Mouse (Mus musculus) layer of hippocampus, postnatal 36 days (tissue): ENCODE measurements around the gene Zic5. TPM values are rescaled to one million over a fixed set of nuclear protein-coding genes. Genes with fewer than 3 reads are reported as not detected.

Source experiments
- DNase-seq, 2 experiments: peaks; one replicate each; pipeline ENCODE4 v3.0.0; 2022
- total RNA-seq, 2 experiments: library from RNA; stranded (reverse); gene quantifications; 2 replicates each; pipeline ENCODE4 v1.2.3; 2021

Gene Zic5
- 1 to 10 TPM; 2.3 to 4.6 TPM for total RNA-seq

- no peak for DNase-seq
Measured at GRCm38 (mm10) chr14:122464763-122465741, at the start of gene Zic5. TSS of gene Zic5 (minus strand) at chr14:122465677.

DNA sequence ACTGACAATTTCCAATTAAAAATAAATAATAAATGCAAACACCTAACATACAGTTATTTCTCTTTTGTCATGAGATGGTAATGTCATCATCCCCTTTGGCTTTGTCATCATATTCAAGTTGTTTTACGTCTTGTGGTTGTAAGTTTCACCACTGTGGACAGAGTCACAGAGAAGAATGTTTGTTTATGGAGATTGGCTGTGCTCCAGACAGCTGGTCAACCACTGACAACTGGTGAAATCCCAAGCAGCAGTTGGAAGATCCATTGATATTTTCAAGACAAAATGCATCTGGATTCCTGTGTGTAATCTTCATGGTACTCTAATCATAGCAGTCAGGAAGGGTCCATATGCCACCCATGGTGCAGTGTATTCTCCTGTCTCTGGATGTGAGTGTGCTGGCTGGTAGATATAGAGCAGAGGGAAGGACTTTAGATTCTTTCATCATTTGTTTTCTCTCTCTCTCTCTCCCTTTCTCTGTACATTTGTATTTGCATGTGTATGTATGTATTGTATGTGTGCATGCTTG is 48.1 kb upstream of the Zic5 start:
- no peak for DNase-seq

- no peak for DNase-seq
Measured at GRCm38 (mm10) chr14:122511519-122511918, 46.0 kb upstream of the Zic5 start.

DNA sequence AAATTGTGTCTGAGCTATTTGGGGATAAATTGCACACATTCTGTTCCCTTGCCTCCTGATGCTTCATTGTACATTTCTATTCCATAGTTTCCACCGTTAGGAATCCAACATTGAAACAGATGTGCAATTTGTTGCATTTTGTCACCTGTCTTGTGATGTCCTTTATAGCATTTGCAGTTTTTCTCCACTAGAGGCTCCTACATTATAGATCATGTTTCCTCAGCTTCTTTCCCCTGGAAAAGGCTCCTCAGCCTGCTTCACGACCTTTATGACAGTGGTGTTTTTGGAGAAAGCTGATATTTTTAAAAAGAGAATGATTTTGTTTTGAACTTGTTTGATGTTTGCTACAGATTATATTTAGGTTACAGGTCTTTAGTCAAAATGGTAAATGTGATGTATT is 43.6 kb upstream of the Zic5 start:
- no peak for DNase-seq

GRCm38 (mm10) chr14:122492015-122492414 is 26.5 kb upstream of the Zic5 start:
- DNase-seq, result no peak

GRCm38 (mm10) chr14:122491521-122491920 is 26.0 kb upstream of the Zic5 start:
- DNase-seq, result no peak

GRCm38 (mm10) chr14:122490441-122491328 is 25.2 kb upstream of the Zic5 start, which contains the start of gene Gm10837:
TSS of gene Gm10837 (plus strand) at chr14:122490586.
- no peak for DNase-seq

- DNase-seq, result no peak
Measured at GRCm38 (mm10) chr14:122489686-122490414, 24.4 kb upstream of the Zic5 start.

DNA sequence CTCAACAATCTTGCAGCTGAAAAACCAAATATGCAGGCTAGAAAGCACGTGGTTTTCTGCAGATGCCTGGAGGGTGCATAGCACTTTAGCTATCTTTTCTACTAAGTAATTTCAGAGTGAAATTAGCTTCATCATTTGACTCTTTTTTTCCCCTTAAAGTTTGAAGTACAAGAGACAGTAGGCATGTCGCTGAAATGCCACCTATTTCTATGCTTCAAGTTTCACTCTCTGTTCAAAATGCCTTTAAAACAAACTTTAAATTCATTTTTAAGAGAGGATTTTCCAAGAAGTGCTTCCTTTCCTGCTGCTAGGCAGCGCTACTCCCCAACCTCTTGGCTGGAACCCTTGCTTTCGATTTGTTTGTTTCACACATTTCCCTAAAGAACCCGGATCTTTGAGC is 23.6 kb upstream of the Zic5 start:
- no peak for DNase-seq

DNA sequence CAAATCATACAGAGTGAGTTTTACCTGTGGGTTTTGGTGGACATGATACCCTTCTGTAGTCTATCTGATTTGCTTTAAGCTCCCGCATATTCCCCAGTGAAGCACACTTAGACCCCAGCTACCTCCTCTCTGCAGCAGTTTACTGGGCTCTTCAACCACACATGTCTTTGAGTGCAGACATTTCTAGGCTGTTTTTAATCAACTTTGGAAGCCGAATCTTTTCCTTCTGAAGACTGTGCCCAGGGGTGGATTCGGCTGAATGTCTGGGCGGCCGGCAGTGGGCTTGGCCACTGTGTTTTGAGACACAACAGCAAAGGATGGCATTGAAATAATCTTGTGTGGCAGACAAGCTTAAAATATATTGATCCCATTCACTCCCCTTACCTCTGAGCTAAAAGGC is 21.9 kb upstream of the Zic5 start:
- no peak for DNase-seq

DNA sequence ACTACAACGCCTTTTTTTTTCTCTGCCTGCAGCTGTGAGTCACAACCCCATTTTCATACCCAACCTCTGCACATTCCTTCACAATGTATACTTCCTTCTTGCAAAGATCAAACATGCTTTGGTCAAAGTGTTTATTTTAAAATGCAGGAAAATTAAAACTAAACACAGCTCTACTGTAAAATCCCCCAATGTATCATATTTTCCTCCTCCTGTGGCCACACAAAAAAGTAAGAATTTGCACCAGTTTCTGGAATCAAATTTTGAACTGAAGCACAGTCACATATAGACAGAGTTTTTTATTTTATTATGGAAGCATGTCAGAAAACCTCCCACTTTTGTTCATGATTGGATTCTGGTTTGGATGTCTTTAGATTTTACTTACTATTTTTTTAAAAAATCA is 21.1 kb upstream of the Zic5 start:
- no peak for DNase-seq

GRCm38 (mm10) chr14:122485635-122486181 is 20.2 kb upstream of the Zic5 start:
- no peak for DNase-seq

- DNase-seq, result no peak
Measured at GRCm38 (mm10) chr14:122484844-122485551, 19.5 kb upstream of the Zic5 start.

GRCm38 (mm10) chr14:122484458-122484843 is 19.0 kb upstream of the Zic5 start:
- DNase-seq, result no peak

DNA sequence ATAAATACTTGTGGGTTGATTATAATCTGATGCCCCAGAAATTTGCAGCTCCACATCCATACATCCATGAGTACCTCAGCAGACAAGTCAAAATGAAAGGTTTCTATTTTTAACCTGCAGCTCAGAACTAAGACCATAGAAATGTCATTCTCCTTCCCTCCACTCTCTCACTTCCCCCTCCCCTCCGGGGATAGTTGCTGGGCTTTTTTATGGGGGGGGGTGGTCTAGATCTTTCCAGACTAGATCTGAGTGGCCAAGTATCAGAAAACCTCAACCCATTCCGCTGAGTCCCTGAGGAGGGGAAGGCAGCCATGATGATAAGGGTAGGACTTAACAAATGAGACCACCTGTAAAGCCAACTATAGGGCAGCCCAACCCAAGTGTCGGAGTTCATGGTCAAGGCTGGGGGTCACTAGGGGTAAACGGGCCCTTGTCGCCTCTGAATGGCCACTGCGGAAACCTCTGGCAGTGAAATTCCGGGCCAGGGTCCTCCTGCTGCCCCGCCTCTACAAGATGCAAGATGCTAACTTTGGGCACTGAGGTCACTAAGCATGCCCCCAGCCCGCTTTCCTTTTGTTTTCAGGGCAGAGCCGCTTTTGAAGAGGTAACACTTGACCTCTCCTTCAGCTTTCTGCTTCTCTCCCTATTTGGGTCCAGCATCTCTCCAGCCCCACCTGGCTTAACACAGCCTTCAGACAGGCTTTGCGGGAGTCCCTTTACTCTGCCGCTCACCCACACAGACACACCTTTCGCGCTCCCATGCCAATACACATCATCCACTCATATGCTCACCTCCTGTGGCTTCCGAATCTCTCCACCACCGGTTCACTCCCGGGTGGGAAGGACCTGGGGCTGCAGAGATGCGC is 18.3 kb upstream of the Zic5 start:
- no peak for DNase-seq

- DNase-seq, result no peak
Measured at GRCm38 (mm10) chr14:122483024-122483385, 17.5 kb upstream of the Zic5 start.

DNA sequence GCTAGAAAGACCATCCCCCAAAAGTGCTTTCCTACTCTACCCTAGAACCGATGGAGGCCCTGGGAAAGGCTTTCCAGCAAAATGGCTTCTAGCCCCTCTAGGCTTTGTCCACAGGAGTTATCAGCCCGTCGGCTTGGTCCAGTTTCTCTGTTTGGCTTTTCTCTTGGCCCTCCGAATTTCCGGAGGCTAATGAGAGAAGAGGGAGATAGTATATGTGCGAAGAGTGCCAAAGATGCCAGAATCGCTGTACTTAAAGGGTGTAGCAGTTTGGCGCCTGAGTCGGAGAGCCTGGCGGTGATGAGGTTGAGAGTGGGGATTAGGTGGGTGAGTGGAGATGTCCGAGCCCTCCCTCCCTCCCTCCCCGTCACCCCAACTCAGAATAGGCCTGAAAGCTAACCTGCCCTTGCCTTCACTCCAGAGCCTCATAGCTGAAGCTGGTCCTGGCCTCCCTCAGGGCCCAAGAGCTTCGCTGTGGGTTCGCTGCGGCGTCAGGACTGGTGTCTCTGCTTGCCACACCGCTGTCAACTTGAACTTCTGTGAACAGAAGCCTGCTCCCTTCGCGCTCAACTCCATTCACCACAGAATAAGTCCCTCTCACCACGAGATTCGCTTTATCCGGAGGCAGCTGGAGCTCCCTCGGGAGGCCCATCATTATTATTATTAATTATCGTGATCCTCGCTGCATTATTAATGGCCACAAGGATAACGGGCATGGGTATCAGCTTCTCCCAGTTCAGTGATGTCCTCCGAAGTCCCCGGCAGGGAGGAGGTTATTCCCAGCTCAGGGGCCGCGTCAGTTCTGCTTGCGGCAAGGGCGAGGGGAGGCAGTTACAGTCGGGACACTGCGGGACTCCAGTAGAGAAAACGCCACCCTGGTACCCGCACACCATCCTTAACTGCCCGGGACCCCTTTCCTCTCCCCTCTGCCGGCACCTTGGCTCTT is 16.9 kb upstream of the Zic5 start:
- DNase-seq, result no peak

- DNase-seq, result no peak
Measured at GRCm38 (mm10) chr14:122481181-122481580, 15.7 kb upstream of the Zic5 start.

DNA sequence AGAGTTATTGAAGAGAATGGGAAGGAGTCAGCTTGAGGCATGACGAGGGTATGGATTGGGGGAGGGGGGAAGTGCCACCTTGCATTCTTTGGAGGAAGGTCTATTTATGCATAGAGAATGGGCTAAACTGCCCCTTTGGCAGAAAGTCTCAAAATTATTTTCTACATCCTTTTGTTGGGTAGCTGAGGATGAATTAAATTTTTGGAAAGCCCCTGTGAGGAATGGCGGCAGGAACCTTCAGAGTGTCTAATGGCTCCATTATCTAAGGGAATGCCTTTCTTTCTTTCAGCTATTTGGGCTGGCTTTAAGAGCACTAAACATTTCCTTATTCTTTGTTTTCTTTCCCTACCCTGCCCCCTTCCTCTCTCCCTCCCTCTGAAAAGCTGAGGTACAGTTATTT is 14.9 kb upstream of the Zic5 start:
- DNase-seq, result no peak
